Comparison of ENCODE assay signal across 14 mouse cellular contexts in the genomic region with DNA sequence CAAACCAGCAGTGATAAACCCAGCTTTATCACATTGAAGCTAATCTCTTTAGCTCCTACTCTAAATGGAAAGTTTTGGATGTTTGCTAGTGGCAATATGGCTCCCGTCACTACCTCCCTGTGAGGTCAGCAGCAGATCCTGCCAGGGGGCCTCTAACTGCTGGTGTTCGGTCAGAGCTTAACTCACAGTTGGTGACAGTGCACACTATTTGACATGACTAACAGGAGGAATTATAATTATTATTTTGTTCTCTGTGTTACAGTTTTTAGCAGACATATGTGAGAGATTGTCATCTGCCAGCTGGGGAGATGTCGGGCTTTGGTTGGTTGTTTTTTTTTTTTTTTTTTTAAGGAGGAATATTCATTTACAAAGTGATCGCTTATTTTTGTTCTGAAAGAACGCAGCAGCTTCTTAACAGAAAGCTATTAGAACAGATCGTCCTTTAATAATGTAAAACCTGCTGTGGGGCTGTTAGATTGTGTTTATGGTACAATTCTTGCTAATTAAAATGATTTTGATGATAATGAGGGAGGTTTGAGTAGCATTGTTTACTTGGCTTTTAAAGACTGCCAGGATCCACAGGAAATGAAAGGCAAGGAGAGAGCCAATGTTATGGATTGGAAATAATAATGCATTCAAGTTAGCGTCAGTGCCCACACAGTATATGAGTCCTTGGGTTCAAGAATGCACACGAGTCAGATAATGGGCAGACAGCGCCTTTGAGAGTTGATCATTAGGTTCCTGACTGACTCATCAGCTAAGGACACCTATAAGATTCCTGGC.
DNase-seq lines count a peak whose midpoint lies in the region; ATAC-seq and TF ChIP-seq lines count a peak whose summit lies in the region.
"Had no signal": no experiment of that assay in that cellular context is flagged by ENCODE, and none has a peak within 500 bp of the region (broad histone marks: within the 10 kb centered on the region; RNA-seq: fewer than 3 reads in every experiment).

No protein-coding gene starts in this region.

- TF ChIP-seq EP300 in heart, adult 2 months (IDR thresholded peaks at IDR 0.05; ENCODE audit: insufficient read depth, low read depth, low read length): no peak

- TF ChIP-seq CTCF in heart, adult 2 months (IDR thresholded peaks at IDR 0.05): no peak
- no peak for TF ChIP-seq CTCF in forebrain, postnatal 0 days (IDR thresholded peaks at IDR 0.05; ENCODE audit: low read depth)

- peaks cover 4% of the 10 kb centered on the region; the same call in 1 of the 2 replicates for H3K4me1 ChIP-seq in heart, embryonic 11.5 days (ENCODE audit: control insufficient read depth, insufficient read depth, low read length)
- H3K4me1 ChIP-seq in heart, adult 2 months (ENCODE audit: control insufficient read depth, insufficient read depth, low read length): peaks cover 2% of the 10 kb centered on the region
- H3K4me1 ChIP-seq in ES-E14 (ENCODE audit: control insufficient read depth in 2 of 2, insufficient read depth in 2 of 2, low read length in 2 of 2, poor library complexity in 1 of 2): peaks cover 4 to 9% of the 10 kb centered on the region in 2 experiments
- H3K4me1 ChIP-seq in forebrain, postnatal 0 days (ENCODE audit: insufficient read depth): peaks cover 6% of the 10 kb centered on the region; the same call in 1 of the 2 replicates

- no peak for TF ChIP-seq POLR2A in heart, adult 2 months (IDR thresholded peaks at IDR 0.05; ENCODE audit: insufficient read depth, low read depth, low read length)

- no peak overlapping the region; the same call in 1 of the 2 replicates for H3K4me2 ChIP-seq in heart, embryonic 11.5 days
- no peak overlapping the region for H3K4me2 ChIP-seq in forebrain, postnatal 0 days (ENCODE audit: low read depth)

- no peak for ATAC-seq in heart, embryonic 11.5 days (replicated peaks; ENCODE audit: insufficient number of reproducible peaks, low FRiP score, low TSS enrichment)
- ATAC-seq in forebrain, postnatal 0 days: peak; percentile 59
- ATAC-seq: Patski had no signal

- in situ Hi-C loops in ES-E14 (cut with MboI; ENCODE audit: low sequenced_read_pairs in 2 of 2, unreplicated experiment in 2 of 2): no loop called here

- intact Hi-C loops in heart, adult 2 months (cut with DNase I): no loop called here
- intact Hi-C loops in left cerebral cortex, postnatal 25 days (cut with DNase I): no loop called here

- H3K27me3 ChIP-seq in heart, embryonic 11.5 days (ENCODE audit: control insufficient read depth, insufficient read depth, low read length): no peaks in the 10 kb centered on the region
- no peaks in the 10 kb centered on the region for H3K27me3 ChIP-seq in heart, adult 2 months (ENCODE audit: control insufficient read depth, insufficient read depth, low read length)
- H3K27me3 ChIP-seq in forebrain, postnatal 0 days (ENCODE audit: insufficient read depth, low read length): no peaks in the 10 kb centered on the region
- H3K27me3 ChIP-seq: liver, embryonic 13.5 days; Patski had no signal

- DNase-seq in heart, adult 2 months: no peak
- peak; percentile 32 for DNase-seq in layer of hippocampus, adult 9-11 months
- no peak for DNase-seq in layer of hippocampus, adult 11-12 months (ENCODE audit: low spot score)
- no peak for DNase-seq in ES-E14 (ENCODE audit: low read depth, low spot score)
- no peak for DNase-seq in forebrain, postnatal 0 days
- no peak for DNase-seq in left cerebral cortex, postnatal 25 days (ENCODE audit: low spot score in 2 of 2)
- no peak for DNase-seq in T-cell, adult 2 months (ENCODE audit: low spot score)
- DNase-seq: adrenal gland, postnatal 25 days; cerebellum, adult 11-12 months; gastrocnemius, postnatal 14 days; kidney, adult 8-10 months; liver, embryonic 13.5 days had no signal

- H3K9ac ChIP-seq in heart, embryonic 11.5 days (ENCODE audit: low read depth, low read length): no peak overlapping the region
- H3K9ac ChIP-seq in heart, adult 2 months (ENCODE audit: low read depth, low read length): no peak overlapping the region
- no peak overlapping the region for H3K9ac ChIP-seq in ES-E14 (ENCODE audit: insufficient read depth, low read depth, low read length, poor library complexity, severe bottlenecking)
- H3K9ac ChIP-seq in forebrain, postnatal 0 days: no peak overlapping the region
- H3K9ac ChIP-seq: liver, embryonic 13.5 days had no signal

- 51% methylated on average over 9 of the region's 9 CpGs for WGBS in heart, embryonic 11.5 days (ENCODE audit: insufficient replicate concordance)
- 83% methylated on average over 9 of the region's 9 CpGs for WGBS in heart, adult 2 months
- WGBS in forebrain, postnatal 0 days: 22% methylated on average over 9 of the region's 9 CpGs

- H3K79me2 ChIP-seq in heart, adult 2 months (replicated peaks; ENCODE audit: control insufficient read depth, insufficient read depth, low read length): no peaks in the 10 kb centered on the region

- no peaks in the 10 kb centered on the region for H3K9me3 ChIP-seq in heart, embryonic 11.5 days (replicated peaks; ENCODE audit: control insufficient read depth, low read length)
- no peaks in the 10 kb centered on the region for H3K9me3 ChIP-seq in ES-E14 (ENCODE audit: control insufficient read depth, insufficient read depth, low read depth, low read length)
- no peaks in the 10 kb centered on the region for H3K9me3 ChIP-seq in forebrain, postnatal 0 days (ENCODE audit: low read length)
- H3K9me3 ChIP-seq: liver, embryonic 13.5 days had no signal

- peak overlapping the region; percentile 67 for H3K27ac ChIP-seq in heart, embryonic 11.5 days (ENCODE audit: low read depth, low read length)
- no peak overlapping the region for H3K27ac ChIP-seq in heart, adult 2 months
- no peak overlapping the region for H3K27ac ChIP-seq in ES-E14 (ENCODE audit: insufficient read depth, low read depth, low read length, poor library complexity, severe bottlenecking)
- H3K27ac ChIP-seq in forebrain, postnatal 0 days (ENCODE audit: low read depth, low read length): no peak overlapping the region
- H3K27ac ChIP-seq: liver, embryonic 13.5 days had no signal

- H3K36me3 ChIP-seq in heart, embryonic 11.5 days (ENCODE audit: control insufficient read depth, insufficient read depth, low read length): no peaks in the 10 kb centered on the region
- H3K36me3 ChIP-seq in heart, adult 2 months (ENCODE audit: control insufficient read depth, insufficient read depth, low read length): peaks cover 3% of the 10 kb centered on the region; the same call in 1 of the 2 replicates
- H3K36me3 ChIP-seq in ES-E14 (ENCODE audit: control insufficient read depth, insufficient read depth, low read length, poor library complexity, severe bottlenecking): no peaks in the 10 kb centered on the region
- 0 out of 2 replicates have a peak, but pooled peaks cover 4% of the 10 kb centered on the region for H3K36me3 ChIP-seq in forebrain, postnatal 0 days (ENCODE audit: insufficient read depth)
- H3K36me3 ChIP-seq: liver, embryonic 13.5 days had no signal

- no peak overlapping the region for H3K4me3 ChIP-seq in heart, embryonic 11.5 days (ENCODE audit: low read depth, low read length)
- H3K4me3 ChIP-seq in heart, adult 2 months: no peak overlapping the region
- no peak overlapping the region for H3K4me3 ChIP-seq in ES-E14 (ENCODE audit: insufficient read depth in 1 of 2, low read depth in 1 of 2, low read length in 2 of 2, poor library complexity in 1 of 2, severe bottlenecking in 1 of 2)
- H3K4me3 ChIP-seq in forebrain, postnatal 0 days (ENCODE audit: low read depth, low read length): no peak overlapping the region
- H3K4me3 ChIP-seq: liver, embryonic 13.5 days had no signal

TF ChIP-seq in ES-E14, 5 proteins besides CTCF, POLR2A, EP300 and RAD21:
- TF ChIP-seq CHD2 (IDR thresholded peaks at IDR 0.05; ENCODE audit: low read depth, low read length) (no peak), ZNF384 (IDR thresholded peaks at IDR 0.05; ENCODE audit: low read depth, low read length) (0 out of 2 replicates have a peak, but pooled peaks have one; percentile 19)
